Mouse (Mus musculus): ENCODE results near the gene Mepce.

The Mepce gene

GRCm38 (mm10) chr5:137785164-137786031 lies 2.1 kb downstream of the Mepce start:
- WGBS = 2% methylated on average over 61 of the region's 62 CpGs

GRCm38 (mm10) chr5:137784546-137784945 lies 2.9 kb downstream of the Mepce start:
- 72% methylated on average over 14 of the region's 14 CpGs for WGBS

- WGBS = 60% methylated on average over 9 of the region's 9 CpGs
These were observed 3.4 kb downstream of the Mepce start for GRCm38 (mm10) chr5:137783901-137784540.

- 74% methylated on average over 13 of the region's 13 CpGs for WGBS
These were observed 4.5 kb downstream of the Mepce start for GRCm38 (mm10) chr5:137782776-137783522.

GRCm38 (mm10) chr5:137781661-137782060 lies 5.8 kb downstream of the Mepce start:
- 89% methylated on average over 7 of the region's 7 CpGs for WGBS

GRCm38 (mm10) chr5:137779053-137779933 lies 8.2 kb downstream of the Mepce start:
- 1% methylated on average over 83 of the region's 83 CpGs for WGBS

GRCm38 (mm10) chr5:137778635-137779034 lies 8.8 kb downstream of the Mepce start, which contains the start of gene Ppp1r35:
Gene Ppp1r35, plus strand, starts transcription at chr5:137778849.
- WGBS = 0% methylated on average over 31 of the region's 31 CpGs

GRCm38 (mm10) chr5:137777267-137777845 lies 10.1 kb downstream of the Mepce start:
- 90% methylated on average over 7 of the region's 7 CpGs for WGBS

- 33% methylated on average over 5 of the region's 5 CpGs for WGBS
These were observed 11.0 kb downstream of the Mepce start for GRCm38 (mm10) chr5:137776408-137776918.

GRCm38 (mm10) chr5:137775587-137776290 lies 11.7 kb downstream of the Mepce start:
- 99% methylated on average over 2 of the region's 2 CpGs for WGBS

- WGBS = 47% methylated on average over 2 of the region's 2 CpGs
These were observed 16.7 kb downstream of the Mepce start for GRCm38 (mm10) chr5:137770709-137771108.

- 36% methylated on average over 1 of the region's 1 CpGs for WGBS
These were observed 19.0 kb downstream of the Mepce start for GRCm38 (mm10) chr5:137768475-137768874.

- WGBS = 66% methylated on average over 3 of the region's 3 CpGs
These were observed 21.2 kb downstream of the Mepce start for GRCm38 (mm10) chr5:137766270-137766669.

- WGBS = 70% methylated on average over 9 of the region's 9 CpGs
These were observed 22.7 kb downstream of the Mepce start for GRCm38 (mm10) chr5:137764609-137765340.

GRCm38 (mm10) chr5:137759971-137760412 lies 27.5 kb downstream of the Mepce start:
- WGBS = 29% methylated on average over 4 of the region's 4 CpGs

- 69% methylated on average over 19 of the region's 19 CpGs for WGBS
These were observed 28.4 kb downstream of the Mepce start for GRCm38 (mm10) chr5:137758921-137759534.

- WGBS = 29% methylated on average over 6 of the region's 6 CpGs
These were observed 29.6 kb downstream of the Mepce start for GRCm38 (mm10) chr5:137757887-137758286.

- WGBS = 43% methylated on average over 10 of the region's 10 CpGs
These were observed 30.4 kb downstream of the Mepce start for GRCm38 (mm10) chr5:137756882-137757661.

All from cerebral cortex, adult 2 months (tissue).